8 mouse cellular contexts compared by ENCODE assay signal in genomic region chr15:83065543-83065942, GRCm38 (mm10). TPM values are rescaled to one million over a fixed set of nuclear protein-coding genes. Genes with fewer than 3 reads are reported as not detected.
DNase-seq lines count a peak whose midpoint lies in the region; ATAC-seq and TF ChIP-seq lines count a peak whose summit lies in the region.
"Had no signal": no experiment of that assay in that cellular context is flagged by ENCODE, and none has a peak within 500 bp of the region (broad histone marks: within the 10 kb centered on the region; RNA-seq: fewer than 3 reads in every experiment).

No protein-coding gene starts in this region.

- TF ChIP-seq CTCF in liver, postnatal 0 days (IDR thresholded peaks at IDR 0.05; ENCODE audit: low read depth): no peak

- H3K27ac ChIP-seq in liver, postnatal 0 days (ENCODE audit: low read depth): no peak overlapping the region
- no peak overlapping the region for H3K27ac ChIP-seq in liver, embryonic 12.5 days
- H3K27ac ChIP-seq: midbrain, embryonic 12.5 days had no signal

- no peak overlapping the region for H3K4me2 ChIP-seq in liver, postnatal 0 days (ENCODE audit: low read depth, low read length)
- H3K4me2 ChIP-seq in liver, embryonic 12.5 days: no peak overlapping the region
- H3K4me2 ChIP-seq: midbrain, embryonic 12.5 days had no signal

- H3K4me1 ChIP-seq in liver, postnatal 0 days (ENCODE audit: insufficient read depth): no peaks in the 10 kb centered on the region
- peaks cover 8% of the 10 kb centered on the region for H3K4me1 ChIP-seq in liver, embryonic 12.5 days

- no peak overlapping the region for H3K9ac ChIP-seq in liver, postnatal 0 days (replicated peaks)
- no peak overlapping the region for H3K9ac ChIP-seq in liver, embryonic 12.5 days
- H3K9ac ChIP-seq: midbrain, embryonic 12.5 days had no signal

- TF ChIP-seq EP300 in liver, postnatal 0 days (IDR thresholded peaks at IDR 0.05; ENCODE audit: low read depth): no peak

- no peaks in the 10 kb centered on the region for H3K36me3 ChIP-seq in liver, postnatal 0 days (replicated peaks; ENCODE audit: insufficient read depth, low read length)
- no peaks in the 10 kb centered on the region for H3K36me3 ChIP-seq in liver, embryonic 12.5 days
- H3K36me3 ChIP-seq: midbrain, embryonic 12.5 days had no signal

- ATAC-seq in liver, postnatal 0 days: no peak
- no peak for ATAC-seq in liver, embryonic 12.5 days
- ATAC-seq in megakaryocyte-erythroid progenitor cell, adult 5-6 weeks (replicated peaks; ENCODE audit: low FRiP score, low TSS enrichment, poor library complexity, severe bottlenecking): peak; percentile 76

- H3K9me3 ChIP-seq in liver, postnatal 0 days (ENCODE audit: low read length): no peaks in the 10 kb centered on the region
- no peaks in the 10 kb centered on the region for H3K9me3 ChIP-seq in liver, embryonic 12.5 days (replicated peaks)
- H3K9me3 ChIP-seq: midbrain, embryonic 12.5 days had no signal

- WGBS in liver, postnatal 0 days (ENCODE audit: insufficient replicate concordance): 62% methylated on average over 4 of the region's 4 CpGs
- 69% methylated on average over 4 of the region's 4 CpGs for WGBS in liver, embryonic 12.5 days (ENCODE audit: insufficient replicate concordance)

- peak; percentile 35 for DNase-seq in liver, postnatal 0 days
- peak; percentile 63 for DNase-seq in brain, adult 2 months (ENCODE audit: low read depth, low spot score)
- DNase-seq in kidney, postnatal 4 days: peak; percentile 31 to 41
- DNase-seq in spleen, adult 12 weeks (ENCODE audit: low spot score): no peak
- DNase-seq in gastrocnemius, postnatal 25 days: no peak

- H3K27me3 ChIP-seq in liver, postnatal 0 days (ENCODE audit: insufficient read depth, low read length): no peaks in the 10 kb centered on the region
- H3K27me3 ChIP-seq in liver, embryonic 12.5 days (replicated peaks): peaks cover 12% of the 10 kb centered on the region
- H3K27me3 ChIP-seq: midbrain, embryonic 12.5 days had no signal

- no peak overlapping the region for H3K4me3 ChIP-seq in liver, postnatal 0 days (ENCODE audit: low read depth, low read length)
- H3K4me3 ChIP-seq in liver, embryonic 12.5 days: no peak overlapping the region
- H3K4me3 ChIP-seq: midbrain, embryonic 12.5 days had no signal

RNA-seq across cellular contexts. Expression of gene Serhl, which starts 23.8 kb away (rescaled TPM):
- polyA plus RNA-seq in liver, postnatal 0 days (2015; fragmentation: Nextera tagmentation; extraction: Ambion mirVana): 24.2 and 24.3 TPM in 2 replicates
- polyA plus RNA-seq in liver, embryonic 12.5 days (2016; fragmentation: Nextera tagmentation; extraction: Ambion mirVana): 24.5 and 28.0 TPM in 2 replicates
- total RNA-seq in megakaryocyte-erythroid progenitor cell, adult 5-6 weeks (2014; fragmentation: Nextera tagmentation): 46.0 and 51.6 TPM in 2 replicates
- total RNA-seq in megakaryocyte-erythroid progenitor cell, adult 5-6 weeks (2017): 32.0 and 45.4 TPM in 2 replicates
- total RNA-seq in gastrocnemius, postnatal 25 days (2021): 10 to 100 TPM; 27.0 to 28.4 TPM

RNA-seq across cellular contexts. Expression of gene Nfam1, which starts 32.4 kb away (rescaled TPM):
- 9.4 and 10.4 TPM in 2 replicates for polyA plus RNA-seq in liver, postnatal 0 days (2015; fragmentation: Nextera tagmentation; extraction: Ambion mirVana)
- 6.2 and 6.4 TPM in 2 replicates for polyA plus RNA-seq in liver, embryonic 12.5 days (2016; fragmentation: Nextera tagmentation; extraction: Ambion mirVana)
- 3.7 and 4.1 TPM in 2 replicates for total RNA-seq in megakaryocyte-erythroid progenitor cell, adult 5-6 weeks (2014; fragmentation: Nextera tagmentation)
- total RNA-seq in megakaryocyte-erythroid progenitor cell, adult 5-6 weeks (2017): 2.7 and 6.9 TPM in 2 replicates
- total RNA-seq in gastrocnemius, postnatal 25 days (2021): 1 to 10 TPM in 1 of 2 experiments, under 1 TPM in 1; 0.69 to 1.3 TPM

RNA-seq across cellular contexts. Expression of gene Rrp7a, which starts 57.1 kb away (rescaled TPM):
- 15.2 and 16.0 TPM in 2 replicates for polyA plus RNA-seq in liver, postnatal 0 days (2015; fragmentation: Nextera tagmentation; extraction: Ambion mirVana)
- 36.5 and 42.3 TPM in 2 replicates for polyA plus RNA-seq in liver, embryonic 12.5 days (2016; fragmentation: Nextera tagmentation; extraction: Ambion mirVana)
- total RNA-seq in megakaryocyte-erythroid progenitor cell, adult 5-6 weeks (2014; fragmentation: Nextera tagmentation): 30.4 and 53.1 TPM in 2 replicates
- 107 and 139 TPM in 2 replicates for total RNA-seq in megakaryocyte-erythroid progenitor cell, adult 5-6 weeks (2017)
- 10 to 100 TPM; 41.8 to 42.8 TPM for total RNA-seq in gastrocnemius, postnatal 25 days (2021)

Comparison
In these comparisons a context has a peak if more than half of its experiments do, and no peak if none do; other contexts are left out.
1. DNase-seq: peak in liver, postnatal 0 days (single experiment), brain, adult 2 months (single experiment) and kidney, postnatal 4 days (2 of 2); none in spleen, adult 12 weeks (single experiment) and gastrocnemius, postnatal 25 days (single experiment).